Mouse (Mus musculus): Measurements from ENCODE around the gene Ell. TPM values are rescaled to one million over a fixed set of nuclear protein-coding genes. Genes with fewer than 3 reads are reported as not detected.

Ell gene
- 10.1 TPM for polyA plus RNA-seq (2015; fragmentation: Illumina TruSeq; extraction: RNeasy Lipid Tissue Mini Kit (QIAGEN cat#74804); ENCODE audit: insufficient read depth, low replicate concordance)

DNA sequence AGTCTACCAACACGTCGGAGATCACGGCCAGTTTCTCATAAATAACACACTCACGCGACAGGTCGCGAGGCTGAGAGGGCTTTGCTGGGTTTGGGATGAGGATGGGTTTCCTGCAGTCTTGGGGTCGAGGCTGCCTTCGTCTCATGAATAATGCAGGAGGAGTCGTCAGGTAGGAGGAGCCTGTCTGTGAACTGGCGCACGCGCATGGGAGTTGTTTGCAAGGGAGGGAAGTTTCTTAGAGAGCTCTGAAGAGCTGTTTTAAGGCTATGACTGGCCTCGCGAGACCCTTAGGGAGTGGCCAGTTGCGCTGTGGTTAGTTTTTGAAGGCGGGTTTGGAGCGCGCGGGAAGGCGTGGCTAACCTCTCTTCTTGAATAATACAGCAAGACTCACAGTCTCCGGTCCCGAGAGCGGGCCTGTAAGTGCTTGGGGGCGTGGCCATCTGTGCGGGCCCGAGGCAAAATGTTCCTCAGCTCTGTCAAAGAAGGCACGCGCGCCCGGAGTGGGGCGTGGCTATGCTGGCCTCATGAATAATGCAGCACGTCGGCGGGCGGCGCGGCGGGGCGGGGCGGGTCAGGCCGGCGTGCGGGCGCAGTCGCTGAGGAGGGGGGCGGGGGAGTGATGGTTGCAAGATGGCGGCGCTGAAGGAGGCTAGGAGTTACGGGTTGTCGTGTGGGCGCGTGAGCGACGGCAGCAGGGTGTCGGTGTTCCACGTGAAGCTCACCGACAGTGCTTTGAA, at the start of gene Ell:
TSS of gene Ell (plus strand) at position 381 of the 737 bp plus-strand sequence.

DNA sequence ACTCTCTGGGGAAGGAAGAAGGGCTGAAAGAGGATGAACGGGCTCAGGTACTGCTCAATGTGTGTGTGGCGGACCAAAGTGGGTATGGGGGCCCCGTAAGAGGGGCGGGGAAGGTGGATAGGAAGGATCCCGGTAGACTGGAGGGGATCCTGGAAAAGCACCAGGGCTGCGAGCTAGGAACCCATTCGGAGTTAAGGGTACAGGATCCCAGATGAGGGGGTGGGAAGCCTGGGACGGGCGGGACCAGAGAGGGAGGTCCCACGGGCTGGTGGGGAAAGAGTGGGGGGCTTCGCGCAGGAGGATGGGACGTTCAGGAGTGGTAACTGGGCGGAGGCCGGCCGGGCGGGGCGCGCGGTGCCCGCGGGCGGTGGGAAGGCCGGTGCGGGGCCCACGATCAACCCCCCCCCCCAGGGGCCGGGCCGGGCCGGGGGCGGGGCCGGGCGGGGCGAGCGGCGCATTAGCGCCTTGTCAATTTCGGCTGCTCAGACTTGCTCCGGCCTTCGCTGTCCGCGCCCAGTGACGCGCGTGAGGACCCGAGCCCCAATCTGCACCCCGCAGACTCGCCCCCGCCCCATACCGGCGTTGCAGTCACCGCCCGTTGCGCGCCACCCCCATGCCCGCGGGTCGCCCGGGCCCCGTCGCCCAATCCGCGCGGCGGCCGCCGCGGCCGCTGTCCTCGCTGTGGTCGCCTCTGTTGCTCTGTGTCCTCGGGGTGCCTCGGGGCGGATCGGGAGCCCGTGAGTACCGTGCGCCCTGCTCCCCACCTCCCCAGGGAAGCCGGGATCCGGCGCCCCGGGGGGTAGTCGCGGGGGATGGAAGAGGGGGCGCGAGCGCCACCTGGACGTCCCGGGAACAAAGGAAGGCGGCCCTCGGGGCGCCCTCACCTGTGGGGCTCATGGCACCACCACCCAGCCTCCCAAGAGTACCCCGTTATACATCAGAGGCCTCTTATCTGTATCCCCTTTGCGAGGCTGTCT, 46.3 kb upstream of the Ell start, which contains the start of gene Crlf1:
TSS of gene Crlf1 (plus strand) at position 495 of the 977 bp plus-strand sequence.

DNA sequence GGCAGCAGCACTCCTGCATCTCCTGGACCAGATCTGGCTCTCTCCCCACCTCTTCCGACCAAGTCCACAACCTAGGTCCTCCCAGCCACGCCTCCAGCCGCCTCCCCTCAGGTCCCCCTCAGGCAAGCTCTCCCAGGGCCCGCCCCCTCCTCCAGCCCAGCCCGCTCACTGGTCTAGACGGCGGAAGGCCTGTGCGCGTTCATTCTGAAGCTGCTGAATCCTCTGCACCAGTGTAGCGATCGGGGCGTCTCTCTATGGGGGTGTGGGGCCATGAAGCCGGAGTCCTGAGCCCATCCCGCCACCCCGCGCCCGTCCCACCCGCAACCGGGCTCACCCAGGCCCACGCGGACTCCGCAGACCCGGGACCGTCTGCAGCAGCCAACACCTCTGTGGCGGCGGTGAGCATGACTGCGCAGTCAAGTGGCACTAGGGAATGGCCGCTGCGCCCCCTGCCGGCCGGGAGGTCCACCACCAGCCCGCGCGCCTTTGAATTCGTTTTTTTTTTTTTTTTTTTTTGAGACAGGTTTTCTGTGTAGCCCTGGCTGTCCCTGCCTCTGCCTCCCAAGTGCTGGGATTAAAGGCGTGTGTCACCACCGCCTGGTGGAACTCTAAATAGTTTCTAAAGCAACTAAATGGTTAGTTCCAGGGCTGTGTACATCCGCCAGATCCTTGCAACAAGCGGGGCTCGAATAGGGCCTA, 32.8 kb upstream of the Ell start, which contains the start of gene Rex1bd:
TSS of gene Rex1bd (minus strand) at position 425 of the 699 bp plus-strand sequence.

DNA sequence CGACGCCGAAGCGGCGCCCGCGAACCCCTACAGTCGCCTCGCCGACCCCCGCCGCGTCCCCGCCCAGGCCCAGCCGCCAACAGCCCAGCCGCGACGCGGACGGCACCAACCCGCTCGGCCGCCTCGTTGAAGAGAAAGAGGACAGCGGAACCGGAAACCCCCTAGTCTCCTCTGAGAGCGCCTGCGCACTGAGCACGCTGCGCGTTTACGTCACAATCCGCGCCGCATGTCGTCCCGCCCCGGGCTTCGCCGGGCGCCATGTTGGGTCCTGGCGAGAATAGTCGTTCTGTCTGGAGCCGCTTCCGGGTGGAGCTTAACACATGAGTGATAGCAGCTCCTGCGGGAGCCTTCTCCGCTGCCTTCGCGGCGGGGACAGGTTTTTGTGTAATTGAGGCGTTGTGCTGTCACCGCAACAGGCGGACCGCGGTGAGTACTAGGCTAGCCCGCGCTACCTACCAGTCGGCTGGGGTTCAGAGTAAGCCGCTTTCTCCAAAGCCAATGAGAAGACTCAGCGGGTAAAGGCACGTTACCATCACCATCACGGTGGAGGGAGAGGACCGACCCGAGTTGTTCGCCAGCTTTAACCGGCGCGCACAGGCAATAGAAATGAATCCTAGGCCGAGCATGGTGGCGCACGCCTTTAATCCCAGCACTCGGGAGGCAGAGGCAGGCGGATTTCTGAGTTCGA, 28.9 kb upstream of the Ell start, which contains the start of gene Uba52:
TSS of gene Uba52 (minus strand) at position 574 of the 688 bp plus-strand sequence.

DNA sequence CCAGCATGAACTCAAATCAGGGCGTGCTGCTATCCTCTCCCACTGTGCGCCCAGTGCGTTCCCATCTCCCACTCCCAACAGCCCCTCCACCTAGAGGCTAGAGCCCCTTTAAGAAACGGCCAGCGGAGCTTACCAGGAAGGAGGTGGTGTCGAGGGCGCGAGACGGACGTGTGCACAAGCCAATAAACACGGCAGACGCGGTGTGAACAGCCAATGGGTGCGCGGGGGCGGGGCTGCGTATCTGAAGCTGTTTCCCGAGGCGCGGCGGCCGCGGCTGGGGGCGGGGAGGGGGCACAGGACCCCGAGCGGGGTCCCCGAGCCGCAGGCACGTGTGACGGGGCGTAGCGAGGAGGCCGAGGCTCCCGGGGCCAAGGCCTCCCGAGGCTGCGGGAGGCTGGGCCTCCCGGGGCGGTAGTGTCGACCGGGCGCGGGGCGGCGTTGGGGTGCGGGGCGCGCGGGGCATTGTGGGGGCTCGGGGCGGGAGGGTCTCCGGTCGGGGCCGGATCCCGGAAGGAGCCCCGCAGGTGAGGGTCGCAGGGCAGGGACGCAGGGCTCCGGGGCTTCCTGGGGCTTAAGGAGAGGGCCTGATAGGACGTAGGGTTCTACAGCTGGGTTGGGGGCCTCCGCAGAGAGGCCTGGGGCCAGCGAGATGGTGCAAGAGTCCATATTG, 11.6 kb upstream of the Ell start, which contains the start of the genes Fkbp8 and Kxd1:
TSS of gene Fkbp8 (plus strand) at position 213 of the 670 bp plus-strand sequence.
TSS of gene Kxd1 (minus strand) at position 445 of the 670 bp plus-strand sequence.

DNA sequence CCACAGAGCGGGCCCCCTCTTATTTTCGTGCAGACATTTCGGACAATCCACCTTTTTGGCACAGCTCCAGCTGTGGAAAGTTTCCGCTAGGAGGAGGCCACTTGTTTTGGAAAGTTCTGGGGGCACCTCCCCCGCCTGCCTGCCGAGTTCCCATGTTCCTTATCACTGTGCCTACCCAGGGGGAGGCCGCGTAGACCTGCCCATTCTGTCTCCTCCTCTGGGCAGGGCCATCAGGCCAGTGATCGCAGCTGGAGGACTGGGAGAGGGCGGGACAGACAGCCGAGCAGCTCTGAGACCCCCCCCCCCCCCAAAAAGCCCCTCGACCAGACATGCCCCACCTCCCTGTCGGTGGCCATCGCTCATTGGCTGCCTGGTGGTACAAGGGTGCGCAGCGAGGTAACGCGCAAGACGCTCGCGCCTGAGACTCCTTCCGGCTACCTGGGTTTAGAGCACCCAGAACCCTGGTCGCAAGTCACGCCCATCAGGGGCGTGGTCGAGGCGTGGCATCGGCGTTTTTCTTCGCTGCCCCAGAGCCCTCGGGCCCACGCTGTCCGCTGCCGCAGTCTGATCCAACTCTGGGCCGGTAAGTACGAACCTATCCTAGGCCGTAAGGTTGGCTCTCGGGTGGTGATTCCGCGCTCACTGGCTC, 54.8 kb downstream of the Ell start, which contains the start of gene Isyna1:
TSS of gene Isyna1 (plus strand) at position 413 of the 649 bp plus-strand sequence.

DNA sequence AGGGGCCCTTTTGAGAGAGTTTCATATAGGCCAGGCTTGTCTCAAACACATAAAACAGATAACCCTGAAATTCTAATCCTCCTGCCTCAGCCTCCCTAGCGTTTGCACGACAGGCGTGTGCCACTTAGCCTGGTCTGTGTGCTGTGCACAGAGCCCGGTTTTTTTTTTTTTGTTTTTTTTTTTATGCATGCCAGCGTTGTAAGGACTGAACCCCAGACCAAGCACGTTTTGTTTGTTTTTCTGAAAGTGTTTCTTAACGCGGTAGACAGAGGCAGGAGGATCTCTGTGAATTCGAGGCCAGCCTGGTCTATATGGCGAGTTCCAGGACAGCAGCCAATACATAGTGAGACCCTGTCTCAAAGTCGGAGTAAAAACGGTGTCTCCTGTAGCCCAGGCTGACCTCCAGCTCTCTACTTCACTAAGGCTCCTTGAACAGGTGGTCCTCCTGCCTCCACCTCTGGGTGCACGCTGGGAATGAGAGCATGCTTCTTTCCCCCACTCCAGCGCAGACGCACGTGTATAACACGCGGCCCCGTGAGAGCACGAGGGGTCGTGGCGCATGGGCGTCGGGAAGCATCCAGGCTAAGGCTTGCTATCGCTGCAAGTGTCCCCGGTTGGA, 69.6 kb downstream of the Ell start, which contains the start of gene Ssbp4:
TSS of gene Ssbp4 (minus strand) at position 124 of the 619 bp plus-strand sequence.

DNA sequence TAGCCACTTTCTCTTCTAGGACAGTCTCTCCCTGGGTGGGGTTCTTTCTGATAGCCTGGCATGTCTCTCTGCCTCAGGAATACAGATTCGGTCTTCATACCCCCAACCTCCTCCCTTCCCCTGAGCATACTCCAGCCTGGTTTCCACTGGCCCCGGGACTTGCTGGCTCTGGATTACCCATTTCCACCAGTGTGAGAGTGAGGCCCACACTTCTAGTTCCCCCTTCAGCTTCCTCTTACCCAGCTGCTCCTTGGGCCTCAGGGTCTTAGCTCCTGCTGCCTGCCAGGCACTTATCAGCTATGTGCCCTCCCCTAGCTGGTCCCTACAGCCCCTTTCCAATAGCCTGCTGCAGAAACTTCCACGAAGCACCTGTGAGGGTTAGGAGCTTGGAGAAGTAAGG, 76.6 kb downstream of the Ell start, which contains the start of gene Lrrc25:
TSS of gene Lrrc25 (plus strand) at position 262 of the 400 bp plus-strand sequence.

DNA sequence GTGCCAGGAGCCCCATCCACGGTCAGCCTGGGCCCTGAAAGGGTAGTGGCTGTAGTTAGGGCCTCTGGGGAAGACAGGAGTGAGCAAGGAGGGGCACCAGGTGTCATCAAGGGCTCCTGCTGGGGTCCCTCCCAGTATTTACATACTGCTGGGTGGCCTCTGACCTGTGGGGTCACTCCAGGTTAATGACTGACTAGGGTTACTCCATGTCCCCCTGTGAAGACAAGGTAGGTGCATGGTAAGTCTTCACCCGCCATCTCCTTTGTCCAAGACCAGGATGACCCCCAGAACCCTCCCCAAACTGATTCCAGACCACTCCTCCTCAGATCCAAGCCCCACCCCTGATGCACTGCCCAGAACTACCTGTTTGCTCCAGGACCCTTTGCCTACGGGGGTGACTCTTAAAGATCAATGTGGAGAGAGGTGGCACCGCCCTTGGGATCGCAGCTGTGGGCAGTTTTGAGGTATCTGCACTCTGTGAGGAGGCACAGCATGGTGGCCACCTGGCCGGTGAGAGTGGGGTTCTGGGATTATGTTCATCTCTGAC, 93.2 kb downstream of the Ell start, which contains the start of gene Gdf15:
TSS of gene Gdf15 (minus strand) at position 111 of the 547 bp plus-strand sequence.

Other genes with a start within 250 kb of the Ell start
- gene Ddx49, start 237.0 kb upstream of the Ell start, polyA plus RNA-seq (2015; fragmentation: Illumina TruSeq; extraction: RNeasy Lipid Tissue Mini Kit (QIAGEN cat#74804); ENCODE audit: insufficient read depth, low replicate concordance), result 23.5 TPM
- gene Cope, start 236.9 kb upstream of the Ell start, polyA plus RNA-seq (2015; fragmentation: Illumina TruSeq; extraction: RNeasy Lipid Tissue Mini Kit (QIAGEN cat#74804); ENCODE audit: insufficient read depth, low replicate concordance), result 32.0 TPM
- not detected for gene Cers1, start 223.7 kb upstream of the Ell start, polyA plus RNA-seq (2015; fragmentation: Illumina TruSeq; extraction: RNeasy Lipid Tissue Mini Kit (QIAGEN cat#74804); ENCODE audit: insufficient read depth, low replicate concordance)
- gene Gdf1, start 209.6 kb upstream of the Ell start, polyA plus RNA-seq (2015; fragmentation: Illumina TruSeq; extraction: RNeasy Lipid Tissue Mini Kit (QIAGEN cat#74804); ENCODE audit: insufficient read depth, low replicate concordance), result not detected
- gene Upf1, start 186.2 kb upstream of the Ell start, polyA plus RNA-seq (2015; fragmentation: Illumina TruSeq; extraction: RNeasy Lipid Tissue Mini Kit (QIAGEN cat#74804); ENCODE audit: insufficient read depth, low replicate concordance), result 16.2 TPM
- 0.10 TPM for gene Comp, start 165.9 kb upstream of the Ell start, polyA plus RNA-seq (2015; fragmentation: Illumina TruSeq; extraction: RNeasy Lipid Tissue Mini Kit (QIAGEN cat#74804); ENCODE audit: insufficient read depth, low replicate concordance)
- 6.5 TPM for gene Crtc1, start 99.9 kb upstream of the Ell start, polyA plus RNA-seq (2015; fragmentation: Illumina TruSeq; extraction: RNeasy Lipid Tissue Mini Kit (QIAGEN cat#74804); ENCODE audit: insufficient read depth, low replicate concordance)
- gene Klhl26, start 62.5 kb upstream of the Ell start, polyA plus RNA-seq (2015; fragmentation: Illumina TruSeq; extraction: RNeasy Lipid Tissue Mini Kit (QIAGEN cat#74804); ENCODE audit: insufficient read depth, low replicate concordance), result 5.5 TPM
- gene Tmem59l, start 52.1 kb upstream of the Ell start, polyA plus RNA-seq (2015; fragmentation: Illumina TruSeq; extraction: RNeasy Lipid Tissue Mini Kit (QIAGEN cat#74804); ENCODE audit: insufficient read depth, low replicate concordance), result not detected
- gene Crlf1, start 46.3 kb upstream of the Ell start, polyA plus RNA-seq (2015; fragmentation: Illumina TruSeq; extraction: RNeasy Lipid Tissue Mini Kit (QIAGEN cat#74804); ENCODE audit: insufficient read depth, low replicate concordance), result not detected
- gene Rex1bd, start 32.7 kb upstream of the Ell start, polyA plus RNA-seq (2015; fragmentation: Illumina TruSeq; extraction: RNeasy Lipid Tissue Mini Kit (QIAGEN cat#74804); ENCODE audit: insufficient read depth, low replicate concordance), result 10.3 TPM
- gene Uba52, start 28.7 kb upstream of the Ell start, polyA plus RNA-seq (2015; fragmentation: Illumina TruSeq; extraction: RNeasy Lipid Tissue Mini Kit (QIAGEN cat#74804); ENCODE audit: insufficient read depth, low replicate concordance), result 680 TPM
- 99.1 TPM for gene Fkbp8, start 11.7 kb upstream of the Ell start, polyA plus RNA-seq (2015; fragmentation: Illumina TruSeq; extraction: RNeasy Lipid Tissue Mini Kit (QIAGEN cat#74804); ENCODE audit: insufficient read depth, low replicate concordance)
- 50.0 TPM for gene Kxd1, start 11.5 kb upstream of the Ell start, polyA plus RNA-seq (2015; fragmentation: Illumina TruSeq; extraction: RNeasy Lipid Tissue Mini Kit (QIAGEN cat#74804); ENCODE audit: insufficient read depth, low replicate concordance)
- 9.0 TPM for gene Isyna1, start 54.9 kb downstream of the Ell start, polyA plus RNA-seq (2015; fragmentation: Illumina TruSeq; extraction: RNeasy Lipid Tissue Mini Kit (QIAGEN cat#74804); ENCODE audit: insufficient read depth, low replicate concordance)
- 8.2 TPM for gene Ssbp4, start 69.4 kb downstream of the Ell start, polyA plus RNA-seq (2015; fragmentation: Illumina TruSeq; extraction: RNeasy Lipid Tissue Mini Kit (QIAGEN cat#74804); ENCODE audit: insufficient read depth, low replicate concordance)
- gene Lrrc25, start 76.7 kb downstream of the Ell start, polyA plus RNA-seq (2015; fragmentation: Illumina TruSeq; extraction: RNeasy Lipid Tissue Mini Kit (QIAGEN cat#74804); ENCODE audit: insufficient read depth, low replicate concordance), result 13.8 TPM
- gene Gdf15, start 93.0 kb downstream of the Ell start, polyA plus RNA-seq (2015; fragmentation: Illumina TruSeq; extraction: RNeasy Lipid Tissue Mini Kit (QIAGEN cat#74804); ENCODE audit: insufficient read depth, low replicate concordance), result not detected
- gene Pgpep1, start 120.9 kb downstream of the Ell start, polyA plus RNA-seq (2015; fragmentation: Illumina TruSeq; extraction: RNeasy Lipid Tissue Mini Kit (QIAGEN cat#74804); ENCODE audit: insufficient read depth, low replicate concordance), result 5.5 TPM
- gene Lsm4, start 133.8 kb downstream of the Ell start, polyA plus RNA-seq (2015; fragmentation: Illumina TruSeq; extraction: RNeasy Lipid Tissue Mini Kit (QIAGEN cat#74804); ENCODE audit: insufficient read depth, low replicate concordance), result 21.5 TPM
- 22.5 TPM for gene Jund, start 159.5 kb downstream of the Ell start, polyA plus RNA-seq (2015; fragmentation: Illumina TruSeq; extraction: RNeasy Lipid Tissue Mini Kit (QIAGEN cat#74804); ENCODE audit: insufficient read depth, low replicate concordance)
- not detected for gene Iqcn, start 164.0 kb downstream of the Ell start, polyA plus RNA-seq (2015; fragmentation: Illumina TruSeq; extraction: RNeasy Lipid Tissue Mini Kit (QIAGEN cat#74804); ENCODE audit: insufficient read depth, low replicate concordance)
- 1.5 TPM for gene Gm3336, start 179.1 kb downstream of the Ell start, polyA plus RNA-seq (2015; fragmentation: Illumina TruSeq; extraction: RNeasy Lipid Tissue Mini Kit (QIAGEN cat#74804); ENCODE audit: insufficient read depth, low replicate concordance)
- 0.72 TPM for gene Pde4c, start 184.3 kb downstream of the Ell start, polyA plus RNA-seq (2015; fragmentation: Illumina TruSeq; extraction: RNeasy Lipid Tissue Mini Kit (QIAGEN cat#74804); ENCODE audit: insufficient read depth, low replicate concordance)
- gene Rab3a, start 215.2 kb downstream of the Ell start, polyA plus RNA-seq (2015; fragmentation: Illumina TruSeq; extraction: RNeasy Lipid Tissue Mini Kit (QIAGEN cat#74804); ENCODE audit: insufficient read depth, low replicate concordance), result 4.4 TPM
- gene Mpv17l2, start 221.5 kb downstream of the Ell start, polyA plus RNA-seq (2015; fragmentation: Illumina TruSeq; extraction: RNeasy Lipid Tissue Mini Kit (QIAGEN cat#74804); ENCODE audit: insufficient read depth, low replicate concordance), result 14.0 TPM
- 6.9 TPM for gene Pik3r2, start 237.3 kb downstream of the Ell start, polyA plus RNA-seq (2015; fragmentation: Illumina TruSeq; extraction: RNeasy Lipid Tissue Mini Kit (QIAGEN cat#74804); ENCODE audit: insufficient read depth, low replicate concordance)